Mouse (Mus musculus): ENCODE measurements around the gene Aplp2. TPM values are rescaled to one million over a fixed set of nuclear protein-coding genes. Genes with fewer than 3 reads are reported as not detected.

Gene Aplp2
- polyA plus RNA-seq, 1 experiment = 657 TPM

DNA sequence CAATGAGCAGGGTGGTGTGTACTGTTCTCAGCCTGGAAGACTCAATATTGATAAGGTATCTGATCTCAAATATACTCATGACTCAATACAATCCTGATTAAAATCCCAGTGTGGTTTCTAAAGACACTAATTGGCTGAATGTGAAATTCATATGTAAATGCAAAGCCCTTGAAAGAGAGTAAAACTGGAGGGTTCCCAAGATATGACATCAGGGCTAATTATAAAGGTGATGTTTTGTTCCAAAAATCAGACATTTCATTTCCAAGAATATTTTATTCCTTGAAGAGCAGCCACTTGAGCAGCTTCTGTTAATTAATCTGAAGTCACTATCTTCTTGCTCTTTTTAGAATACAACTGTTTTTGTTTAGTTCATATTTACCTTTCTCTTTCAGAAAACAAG is 96.0 kb downstream of the Aplp2 start:
- Histone ChIP-seq H3K4me3 (ENCODE audit: insufficient read depth, low read depth, low read length) (no peak overlapping the region), H3K27ac (replicated peaks; ENCODE audit: low read depth, low read length) (no peak overlapping the region), H3K4me1 (ENCODE audit: control insufficient read depth, insufficient read depth, insufficient read length, low read length) (peaks cover 2% of the 10 kb centered on the region; the same call in 1 of the 2 replicates)

- Histone ChIP-seq H3K27ac (replicated peaks; ENCODE audit: low read depth, low read length) (no peak overlapping the region), H3K4me1 (ENCODE audit: control insufficient read depth, insufficient read depth, insufficient read length, low read length) (no peaks in the 10 kb centered on the region), H3K4me3 (ENCODE audit: insufficient read depth, low read depth, low read length) (no peak overlapping the region)
These were observed 103.2 kb downstream of the Aplp2 start for GRCm38 (mm10) chr9:31108464-31108863.

Other genes starting within 250 kb of the Aplp2 start
- gene Zbtb44, start 181.2 kb downstream of the Aplp2 start, polyA plus RNA-seq (2012; ENCODE audit: insufficient read depth, insufficient read length, missing spikeins) = 11.5 and 12.3 TPM in 2 replicates
- 0.71 TPM in 1 of 2 replicates, not detected in the other for gene St14, start 80.0 kb downstream of the Aplp2 start, polyA plus RNA-seq (2012; ENCODE audit: insufficient read depth, insufficient read length, missing spikeins)
- gene Prdm10, start 68.7 kb upstream of the Aplp2 start, polyA plus RNA-seq (2012; ENCODE audit: insufficient read depth, insufficient read length, missing spikeins) = 1.7 and 2.3 TPM in 2 replicates
- 4.2 and 6.8 TPM in 2 replicates for gene Nfrkb, start 174.4 kb upstream of the Aplp2 start, polyA plus RNA-seq (2012; ENCODE audit: insufficient read depth, insufficient read length, missing spikeins)

Data from brown adipose tissue, adult 24 weeks (tissue).